ENCODE assay signal across 13 mouse cellular contexts in genomic region chr2:178143024-178143415, GRCm38 (mm10). TPM values are rescaled to one million over a fixed set of nuclear protein-coding genes. Genes with fewer than 3 reads are reported as not detected.
DNase-seq lines count a peak whose midpoint lies in the region; ATAC-seq and TF ChIP-seq lines count a peak whose summit lies in the region.
"Had no signal": no experiment of that assay in that cellular context is flagged by ENCODE, and none has a peak within 500 bp of the region (broad histone marks: within the 10 kb centered on the region; RNA-seq: fewer than 3 reads in every experiment).

No protein-coding gene starts in this region.

- no peak for ATAC-seq in intestine, embryonic 16.5 days
- no peak for ATAC-seq in intestine, embryonic 15.5 days
- ATAC-seq in forebrain, embryonic 11.5 days (replicated peaks; ENCODE audit: low FRiP score) = peak; percentile 25; the same call in 1 of the 2 replicates
- ATAC-seq in hindbrain, embryonic 16.5 days = 0 out of 2 replicates have a peak, but pooled peaks have one; percentile 8
- ATAC-seq in midbrain, postnatal 0 days (ENCODE audit: low FRiP score) = no peak; the same call in 1 of the 2 replicates
- no peak for ATAC-seq in heart, embryonic 12.5 days (ENCODE audit: insufficient number of reproducible peaks, low FRiP score)
- ATAC-seq: intestine, postnatal 0 days had no signal

- no peak overlapping the region for H3K9ac ChIP-seq in intestine, embryonic 16.5 days (ENCODE audit: low read depth, low read length)
- no peak overlapping the region for H3K9ac ChIP-seq in intestine, embryonic 15.5 days
- H3K9ac ChIP-seq in forebrain, embryonic 11.5 days (ENCODE audit: low read length) = peak overlapping the region; percentile 83
- H3K9ac ChIP-seq in hindbrain, embryonic 16.5 days (ENCODE audit: low read depth, low read length) = peak overlapping the region; percentile 90
- H3K9ac ChIP-seq in midbrain, postnatal 0 days (replicated peaks; ENCODE audit: low read length, poor library complexity, severe bottlenecking) = peak overlapping the region; percentile 89
- no peak overlapping the region for H3K9ac ChIP-seq in heart, embryonic 12.5 days
- H3K9ac ChIP-seq: liver, embryonic 14.5 days had no signal

- no peak overlapping the region for H3K4me2 ChIP-seq in intestine, embryonic 16.5 days (ENCODE audit: low read depth, low read length)
- H3K4me2 ChIP-seq in intestine, embryonic 15.5 days (replicated peaks) = no peak overlapping the region
- H3K4me2 ChIP-seq in forebrain, embryonic 11.5 days (ENCODE audit: low read depth, low read length, severe bottlenecking) = peak overlapping the region; percentile 93
- peak overlapping the region; percentile 83 for H3K4me2 ChIP-seq in hindbrain, embryonic 16.5 days (ENCODE audit: low read length)
- H3K4me2 ChIP-seq in midbrain, postnatal 0 days (ENCODE audit: low read depth, low read length, poor library complexity, severe bottlenecking) = peak overlapping the region; percentile 94
- no peak overlapping the region for H3K4me2 ChIP-seq in heart, embryonic 12.5 days

- H3K27ac ChIP-seq in intestine, embryonic 16.5 days (ENCODE audit: low read length) = no peak overlapping the region
- H3K27ac ChIP-seq in intestine, embryonic 15.5 days = no peak overlapping the region
- 0 out of 2 replicates have a peak overlapping the region, but pooled peaks have one; percentile 25 for H3K27ac ChIP-seq in forebrain, embryonic 11.5 days (ENCODE audit: low read depth, low read length)
- peak overlapping the region; percentile 93 for H3K27ac ChIP-seq in hindbrain, embryonic 16.5 days (ENCODE audit: low read depth, low read length)
- peak overlapping the region; percentile 82 for H3K27ac ChIP-seq in midbrain, postnatal 0 days (ENCODE audit: low read depth, low read length)
- no peak overlapping the region for H3K27ac ChIP-seq in heart, embryonic 12.5 days (ENCODE audit: poor library complexity, severe bottlenecking)
- H3K27ac ChIP-seq: heart, embryonic 13.5 days; liver, embryonic 14.5 days had no signal

- peaks cover 21% of the 10 kb centered on the region for H3K27me3 ChIP-seq in intestine, embryonic 16.5 days (replicated peaks; ENCODE audit: control insufficient read depth, insufficient read depth, low read length)
- peaks cover 18% of the 10 kb centered on the region for H3K27me3 ChIP-seq in intestine, embryonic 15.5 days (replicated peaks)
- no peaks in the 10 kb centered on the region; the same call in 1 of the 2 replicates for H3K27me3 ChIP-seq in forebrain, embryonic 11.5 days (ENCODE audit: control insufficient read depth, insufficient read depth, low read length)
- H3K27me3 ChIP-seq in hindbrain, embryonic 16.5 days (replicated peaks; ENCODE audit: control insufficient read depth, insufficient read depth, low read length) = no peaks in the 10 kb centered on the region
- no peaks in the 10 kb centered on the region for H3K27me3 ChIP-seq in midbrain, postnatal 0 days (ENCODE audit: insufficient read depth, low read length)
- H3K27me3 ChIP-seq in heart, embryonic 12.5 days (replicated peaks) = peaks cover 97% of the 10 kb centered on the region

- no peaks in the 10 kb centered on the region for H3K36me3 ChIP-seq in intestine, embryonic 16.5 days (ENCODE audit: control insufficient read depth, insufficient read depth, low read length)
- H3K36me3 ChIP-seq in intestine, embryonic 15.5 days = no peaks in the 10 kb centered on the region
- H3K36me3 ChIP-seq in forebrain, embryonic 11.5 days (ENCODE audit: control insufficient read depth, insufficient read depth, low read length) = no peaks in the 10 kb centered on the region
- H3K36me3 ChIP-seq in hindbrain, embryonic 16.5 days (ENCODE audit: control insufficient read depth, insufficient read depth, low read length) = 0 out of 2 replicates have a peak, but pooled peaks cover 4% of the 10 kb centered on the region
- H3K36me3 ChIP-seq in midbrain, postnatal 0 days (ENCODE audit: insufficient read depth, low read length) = peaks cover 6% of the 10 kb centered on the region; the same call in 1 of the 2 replicates
- no peaks in the 10 kb centered on the region for H3K36me3 ChIP-seq in heart, embryonic 12.5 days
- H3K36me3 ChIP-seq: G1E; heart, embryonic 13.5 days had no signal

- no peaks in the 10 kb centered on the region; the same call in 1 of the 2 replicates for H3K4me1 ChIP-seq in intestine, embryonic 16.5 days (ENCODE audit: control insufficient read depth, insufficient read depth, low read length)
- 0 out of 2 replicates have a peak, but pooled peaks cover 5% of the 10 kb centered on the region for H3K4me1 ChIP-seq in intestine, embryonic 15.5 days (replicated peaks)
- peaks cover 9% of the 10 kb centered on the region; the same call in 1 of the 2 replicates for H3K4me1 ChIP-seq in forebrain, embryonic 11.5 days (replicated peaks; ENCODE audit: control insufficient read depth, insufficient read depth, low read length)
- H3K4me1 ChIP-seq in hindbrain, embryonic 16.5 days (ENCODE audit: control insufficient read depth, insufficient read depth, low read depth, low read length) = peaks cover 12% of the 10 kb centered on the region
- H3K4me1 ChIP-seq in midbrain, postnatal 0 days (ENCODE audit: insufficient read depth, low read length) = peaks cover 11% of the 10 kb centered on the region
- H3K4me1 ChIP-seq in heart, embryonic 12.5 days (replicated peaks) = peaks cover 7% of the 10 kb centered on the region

- no peak for TF ChIP-seq CTCF in midbrain, postnatal 0 days (IDR thresholded peaks at IDR 0.05)

- no peak for DNase-seq in forebrain, embryonic 11.5 days (ENCODE audit: low spot score)
- peak; percentile 61 for DNase-seq in midbrain, postnatal 0 days (ENCODE audit: low spot score)
- no peak for DNase-seq in right cerebral cortex, postnatal 36 days (ENCODE audit: low spot score in 2 of 2)
- DNase-seq in spleen, postnatal 10 days (ENCODE audit: low spot score in 2 of 2) = no peak
- DNase-seq: thymus, postnatal 36 days had no signal

- 19% methylated on average over 3 of the region's 3 CpGs for WGBS in intestine, embryonic 16.5 days
- WGBS in intestine, embryonic 15.5 days = 14% methylated on average over 3 of the region's 3 CpGs
- WGBS in forebrain, embryonic 11.5 days = 38% methylated on average over 3 of the region's 3 CpGs
- 19% methylated on average over 3 of the region's 3 CpGs for WGBS in hindbrain, embryonic 16.5 days
- 33% methylated on average over 3 of the region's 3 CpGs for WGBS in midbrain, postnatal 0 days
- WGBS in heart, embryonic 12.5 days = 42% methylated on average over 3 of the region's 3 CpGs

- H3K9me3 ChIP-seq in intestine, embryonic 16.5 days (ENCODE audit: control insufficient read depth, low read length) = no peaks in the 10 kb centered on the region
- H3K9me3 ChIP-seq in intestine, embryonic 15.5 days = no peaks in the 10 kb centered on the region
- H3K9me3 ChIP-seq in forebrain, embryonic 11.5 days (ENCODE audit: control insufficient read depth, low read length) = no peaks in the 10 kb centered on the region
- H3K9me3 ChIP-seq in hindbrain, embryonic 16.5 days (ENCODE audit: control insufficient read depth, low read length) = no peaks in the 10 kb centered on the region
- no peaks in the 10 kb centered on the region for H3K9me3 ChIP-seq in midbrain, postnatal 0 days (ENCODE audit: low read length)
- H3K9me3 ChIP-seq in heart, embryonic 12.5 days (replicated peaks) = no peaks in the 10 kb centered on the region
- H3K9me3 ChIP-seq: heart, embryonic 13.5 days had no signal

- peak overlapping the region; percentile 32; the same call in 1 of the 2 replicates for H3K4me3 ChIP-seq in intestine, embryonic 16.5 days (ENCODE audit: low read length)
- H3K4me3 ChIP-seq in intestine, embryonic 15.5 days (replicated peaks) = no peak overlapping the region
- peak overlapping the region; percentile 51 for H3K4me3 ChIP-seq in forebrain, embryonic 11.5 days (ENCODE audit: low read depth, low read length)
- peak overlapping the region; percentile 77 for H3K4me3 ChIP-seq in hindbrain, embryonic 16.5 days (ENCODE audit: low read length)
- H3K4me3 ChIP-seq in midbrain, postnatal 0 days (ENCODE audit: low read depth, low read length) = peak overlapping the region; percentile 60
- H3K4me3 ChIP-seq in heart, embryonic 12.5 days = no peak overlapping the region

RNA-seq across cellular contexts. Expression of gene Phactr3, which starts 24.2 kb away (rescaled TPM):
- polyA plus RNA-seq in intestine, embryonic 16.5 days (2015; fragmentation: Nextera tagmentation; extraction: Ambion mirVana) = 1.3 and 2.2 TPM in 2 replicates
- polyA plus RNA-seq in intestine, embryonic 15.5 days (2015; fragmentation: Nextera tagmentation; extraction: Ambion mirVana) = 2.0 and 3.4 TPM in 2 replicates
- polyA plus RNA-seq in forebrain, embryonic 11.5 days (2014; fragmentation: Nextera tagmentation; extraction: Ambion mirVana) = 11.3 and 13.5 TPM in 2 replicates
- polyA plus RNA-seq in hindbrain, embryonic 16.5 days (2015; fragmentation: Nextera tagmentation; extraction: Ambion mirVana) = 55.3 and 69.1 TPM in 2 replicates
- 105 and 130 TPM in 2 replicates for total RNA-seq in midbrain, postnatal 0 days (2014; rRNA removed)
- 94.2 and 96.5 TPM in 2 replicates for polyA plus RNA-seq in midbrain, postnatal 0 days (2015; fragmentation: Nextera tagmentation; extraction: Ambion mirVana)
- polyA plus RNA-seq in heart, embryonic 12.5 days (2016; fragmentation: Nextera tagmentation; extraction: Ambion mirVana) = 10.1 TPM in 2 replicates
- polyA plus RNA-seq: G1E had no signal

Comparison
In these comparisons a context has a peak if more than half of its experiments do, and no peak if none do; other contexts are left out.
1. H3K4me3 ChIP-seq: peak in intestine, embryonic 16.5 days (single experiment), forebrain, embryonic 11.5 days (single experiment), hindbrain, embryonic 16.5 days (single experiment) and midbrain, postnatal 0 days (single experiment); none in intestine, embryonic 15.5 days (single experiment) and heart, embryonic 12.5 days (single experiment).
2. ATAC-seq: peak in forebrain, embryonic 11.5 days (single experiment) and hindbrain, embryonic 16.5 days (single experiment); none in intestine, embryonic 16.5 days (single experiment), intestine, embryonic 15.5 days (single experiment), midbrain, postnatal 0 days (single experiment) and heart, embryonic 12.5 days (single experiment).
3. H3K27ac ChIP-seq: peak in forebrain, embryonic 11.5 days (single experiment), hindbrain, embryonic 16.5 days (single experiment) and midbrain, postnatal 0 days (single experiment); none in intestine, embryonic 16.5 days (single experiment), intestine, embryonic 15.5 days (single experiment) and heart, embryonic 12.5 days (single experiment).
4. H3K4me2 ChIP-seq: peak in forebrain, embryonic 11.5 days (single experiment), hindbrain, embryonic 16.5 days (single experiment) and midbrain, postnatal 0 days (single experiment); none in intestine, embryonic 16.5 days (single experiment), intestine, embryonic 15.5 days (single experiment) and heart, embryonic 12.5 days (single experiment).
5. H3K9ac ChIP-seq: peak in forebrain, embryonic 11.5 days (single experiment), hindbrain, embryonic 16.5 days (single experiment) and midbrain, postnatal 0 days (single experiment); none in intestine, embryonic 16.5 days (single experiment), intestine, embryonic 15.5 days (single experiment) and heart, embryonic 12.5 days (single experiment).